Mouse (Mus musculus): ENCODE measurements around the gene 1700102P08Rik. TPM values are rescaled to one million over a fixed set of nuclear protein-coding genes. Genes with fewer than 3 reads are reported as not detected.
A peak's percentile ranks its signal among the peaks of the same experiment; 100 is the strongest.

The 1700102P08Rik gene
- polyA plus RNA-seq, 1 experiment from 2014 or later, result 2.0 TPM

- peak overlapping the region; percentile 72 for H3K27ac ChIP-seq (ENCODE audit: low read length)
- H3K4me2 ChIP-seq (ENCODE audit: low read length), result no peak overlapping the region
- H3K4me1 ChIP-seq (replicated peaks; ENCODE audit: control insufficient read depth, insufficient read depth, low read length), result peaks cover 12% of the 10 kb centered on the region
- H3K27me3 ChIP-seq (replicated peaks; ENCODE audit: control insufficient read depth, insufficient read depth, low read length), result no peaks in the 10 kb centered on the region
- no peak overlapping the region for H3K9ac ChIP-seq (replicated peaks; ENCODE audit: low read depth, low read length)
- no peaks in the 10 kb centered on the region for H3K9me3 ChIP-seq (ENCODE audit: control insufficient read depth, low read length)
- no peak overlapping the region for H3K4me3 ChIP-seq (replicated peaks; ENCODE audit: low read length)
- 20% methylated on average over 7 of the region's 7 CpGs for whole genome bisulfite sequencing
- H3K36me3 ChIP-seq (ENCODE audit: control insufficient read depth, insufficient read depth), result no peaks in the 10 kb centered on the region
- no peak for ATAC-seq
Measured at GRCm38 (mm10) chr9:108401186-108401960, 8.8 kb downstream of the 1700102P08Rik start.

GRCm38 (mm10) chr9:108403081-108403480 lies 10.5 kb downstream of the 1700102P08Rik start:
- no peaks in the 10 kb centered on the region for H3K36me3 ChIP-seq (ENCODE audit: control insufficient read depth, insufficient read depth)
- H3K9me3 ChIP-seq (ENCODE audit: control insufficient read depth, low read length), result no peaks in the 10 kb centered on the region
- H3K27me3 ChIP-seq (replicated peaks; ENCODE audit: control insufficient read depth, insufficient read depth, low read length), result no peaks in the 10 kb centered on the region
- ATAC-seq, result no peak
- 85% methylated on average over 4 of the region's 4 CpGs for WGBS
- H3K4me2 ChIP-seq (ENCODE audit: low read length), result no peak overlapping the region
- H3K9ac ChIP-seq (replicated peaks; ENCODE audit: low read depth, low read length), result no peak overlapping the region
- no peak overlapping the region for H3K4me3 ChIP-seq (replicated peaks; ENCODE audit: low read length)
- H3K27ac ChIP-seq (ENCODE audit: low read length), result no peak overlapping the region
- H3K4me1 ChIP-seq (replicated peaks; ENCODE audit: control insufficient read depth, insufficient read depth, low read length), result peaks cover 12% of the 10 kb centered on the region

- H3K4me1 ChIP-seq (replicated peaks; ENCODE audit: control insufficient read depth, insufficient read depth, low read length), result peaks cover 12% of the 10 kb centered on the region
- no peaks in the 10 kb centered on the region for H3K27me3 ChIP-seq (replicated peaks; ENCODE audit: control insufficient read depth, insufficient read depth, low read length)
- no peak for ATAC-seq
- no peak overlapping the region for H3K4me2 ChIP-seq (ENCODE audit: low read length)
- H3K36me3 ChIP-seq (ENCODE audit: control insufficient read depth, insufficient read depth), result no peaks in the 10 kb centered on the region
- no peak overlapping the region for H3K9ac ChIP-seq (replicated peaks; ENCODE audit: low read depth, low read length)
- H3K27ac ChIP-seq (ENCODE audit: low read length), result no peak overlapping the region
- WGBS, result 91% methylated on average over 8 of the region's 8 CpGs
- no peak overlapping the region for H3K4me3 ChIP-seq (replicated peaks; ENCODE audit: low read length)
- no peaks in the 10 kb centered on the region for H3K9me3 ChIP-seq (ENCODE audit: control insufficient read depth, low read length)
Measured at GRCm38 (mm10) chr9:108404451-108404850, 11.8 kb downstream of the 1700102P08Rik start.

- H3K4me2 ChIP-seq (ENCODE audit: low read length), result no peak overlapping the region
- no peak overlapping the region for H3K9ac ChIP-seq (replicated peaks; ENCODE audit: low read depth, low read length)
- H3K4me1 ChIP-seq (replicated peaks; ENCODE audit: control insufficient read depth, insufficient read depth, low read length), result peaks cover 4% of the 10 kb centered on the region; the same call in 1 of the 2 replicates
- no peak overlapping the region for H3K27ac ChIP-seq (ENCODE audit: low read length)
- no peaks in the 10 kb centered on the region for H3K9me3 ChIP-seq (ENCODE audit: control insufficient read depth, low read length)
- WGBS, result 92% methylated on average over 4 of the region's 4 CpGs
- H3K4me3 ChIP-seq (replicated peaks; ENCODE audit: low read length), result no peak overlapping the region
- H3K36me3 ChIP-seq (ENCODE audit: control insufficient read depth, insufficient read depth), result no peaks in the 10 kb centered on the region
- H3K27me3 ChIP-seq (replicated peaks; ENCODE audit: control insufficient read depth, insufficient read depth, low read length), result no peaks in the 10 kb centered on the region
- ATAC-seq, result no peak
Measured at GRCm38 (mm10) chr9:108409535-108409934, 16.9 kb downstream of the 1700102P08Rik start.

GRCm38 (mm10) chr9:108411381-108411942 lies 18.9 kb downstream of the 1700102P08Rik start:
- Histone ChIP-seq H3K27me3 (replicated peaks; ENCODE audit: control insufficient read depth, insufficient read depth, low read length) (no peaks in the 10 kb centered on the region), H3K4me3 (replicated peaks; ENCODE audit: low read length) (no peak overlapping the region), H3K9me3 (ENCODE audit: control insufficient read depth, low read length) (no peaks in the 10 kb centered on the region), H3K4me1 (replicated peaks; ENCODE audit: control insufficient read depth, insufficient read depth, low read length) (peaks cover 4% of the 10 kb centered on the region; the same call in 1 of the 2 replicates), H3K4me2 (ENCODE audit: low read length) (no peak overlapping the region), H3K36me3 (ENCODE audit: control insufficient read depth, insufficient read depth) (no peaks in the 10 kb centered on the region), H3K9ac (replicated peaks; ENCODE audit: low read depth, low read length) (no peak overlapping the region), H3K27ac (ENCODE audit: low read length) (no peak overlapping the region)
- WGBS, result 58% methylated on average over 9 of the region's 9 CpGs
- ATAC-seq, result no peak

- H3K27ac ChIP-seq (ENCODE audit: low read length), result no peak overlapping the region
- no peaks in the 10 kb centered on the region for H3K9me3 ChIP-seq (ENCODE audit: control insufficient read depth, low read length)
- no peak overlapping the region for H3K4me2 ChIP-seq (ENCODE audit: low read length)
- WGBS, result 88% methylated on average over 1 of the region's 1 CpGs
- H3K36me3 ChIP-seq (ENCODE audit: control insufficient read depth, insufficient read depth), result no peaks in the 10 kb centered on the region
- H3K4me1 ChIP-seq (replicated peaks; ENCODE audit: control insufficient read depth, insufficient read depth, low read length), result peaks cover 4% of the 10 kb centered on the region; the same call in 1 of the 2 replicates
- H3K27me3 ChIP-seq (replicated peaks; ENCODE audit: control insufficient read depth, insufficient read depth, low read length), result no peaks in the 10 kb centered on the region
- no peak for ATAC-seq
- no peak overlapping the region for H3K4me3 ChIP-seq (replicated peaks; ENCODE audit: low read length)
- no peak overlapping the region for H3K9ac ChIP-seq (replicated peaks; ENCODE audit: low read depth, low read length)
Measured at GRCm38 (mm10) chr9:108412221-108412620, 19.6 kb downstream of the 1700102P08Rik start.

GRCm38 (mm10) chr9:108428384-108428783 lies 35.8 kb downstream of the 1700102P08Rik start, which contains the start of gene Ccdc36:
TSS of gene Ccdc36 (minus strand) at chr9:108428484.
- no peaks in the 10 kb centered on the region for H3K9me3 ChIP-seq (ENCODE audit: control insufficient read depth, low read length)
- H3K27ac ChIP-seq (ENCODE audit: low read length), result no peak within 1 kb of the TSS
- H3K4me1 ChIP-seq (replicated peaks; ENCODE audit: control insufficient read depth, insufficient read depth, low read length), result no peaks in the 10 kb centered on the region
- no peak for ATAC-seq
- no peak within 1 kb of the TSS for H3K9ac ChIP-seq (replicated peaks; ENCODE audit: low read depth, low read length)
- no peak within 1 kb of the TSS for H3K4me3 ChIP-seq (replicated peaks; ENCODE audit: low read length)
- H3K4me2 ChIP-seq (ENCODE audit: low read length), result no peak within 1 kb of the TSS
- H3K36me3 ChIP-seq (ENCODE audit: control insufficient read depth, insufficient read depth), result no peaks in the 10 kb centered on the region
- no peaks in the 10 kb centered on the region for H3K27me3 ChIP-seq (replicated peaks; ENCODE audit: control insufficient read depth, insufficient read depth, low read length)

GRCm38 (mm10) chr9:108431431-108432067 lies 38.9 kb downstream of the 1700102P08Rik start:
- peak; percentile 71 for ATAC-seq
- Histone ChIP-seq H3K9ac (replicated peaks; ENCODE audit: low read depth, low read length) (no peak overlapping the region), H3K27ac (ENCODE audit: low read length) (no peak overlapping the region), H3K27me3 (replicated peaks; ENCODE audit: control insufficient read depth, insufficient read depth, low read length) (no peaks in the 10 kb centered on the region), H3K36me3 (ENCODE audit: control insufficient read depth, insufficient read depth) (no peaks in the 10 kb centered on the region), H3K4me1 (replicated peaks; ENCODE audit: control insufficient read depth, insufficient read depth, low read length) (no peaks in the 10 kb centered on the region), H3K4me2 (ENCODE audit: low read length) (peak overlapping the region; percentile 38), H3K9me3 (ENCODE audit: control insufficient read depth, low read length) (no peaks in the 10 kb centered on the region), H3K4me3 (replicated peaks; ENCODE audit: low read length) (peak overlapping the region; percentile 25)
- WGBS, result 50% methylated on average over 32 of the region's 32 CpGs

GRCm38 (mm10) chr9:108436182-108436581 lies 43.6 kb downstream of the 1700102P08Rik start, which contains the start of gene BC048562:
TSS of gene BC048562 (plus strand) at chr9:108436482.
- Histone ChIP-seq H3K4me1 (replicated peaks; ENCODE audit: control insufficient read depth, insufficient read depth, low read length) (peaks cover 25% of the 10 kb centered on the region), H3K4me2 (ENCODE audit: low read length) (no peak within 1 kb of the TSS), H3K9ac (replicated peaks; ENCODE audit: low read depth, low read length) (no peak within 1 kb of the TSS), H3K4me3 (replicated peaks; ENCODE audit: low read length) (no peak within 1 kb of the TSS), H3K27ac (ENCODE audit: low read length) (no peak within 1 kb of the TSS), H3K36me3 (ENCODE audit: control insufficient read depth, insufficient read depth) (no peaks in the 10 kb centered on the region), H3K27me3 (replicated peaks; ENCODE audit: control insufficient read depth, insufficient read depth, low read length) (no peaks in the 10 kb centered on the region), H3K9me3 (ENCODE audit: control insufficient read depth, low read length) (no peaks in the 10 kb centered on the region)
- no peak for ATAC-seq
- 41% methylated on average over 3 of the region's 3 CpGs for WGBS

Data from forebrain, embryonic 16.5 days (tissue).